Mouse (Mus musculus): ENCODE measurements around the gene Prodh2.

DNA sequence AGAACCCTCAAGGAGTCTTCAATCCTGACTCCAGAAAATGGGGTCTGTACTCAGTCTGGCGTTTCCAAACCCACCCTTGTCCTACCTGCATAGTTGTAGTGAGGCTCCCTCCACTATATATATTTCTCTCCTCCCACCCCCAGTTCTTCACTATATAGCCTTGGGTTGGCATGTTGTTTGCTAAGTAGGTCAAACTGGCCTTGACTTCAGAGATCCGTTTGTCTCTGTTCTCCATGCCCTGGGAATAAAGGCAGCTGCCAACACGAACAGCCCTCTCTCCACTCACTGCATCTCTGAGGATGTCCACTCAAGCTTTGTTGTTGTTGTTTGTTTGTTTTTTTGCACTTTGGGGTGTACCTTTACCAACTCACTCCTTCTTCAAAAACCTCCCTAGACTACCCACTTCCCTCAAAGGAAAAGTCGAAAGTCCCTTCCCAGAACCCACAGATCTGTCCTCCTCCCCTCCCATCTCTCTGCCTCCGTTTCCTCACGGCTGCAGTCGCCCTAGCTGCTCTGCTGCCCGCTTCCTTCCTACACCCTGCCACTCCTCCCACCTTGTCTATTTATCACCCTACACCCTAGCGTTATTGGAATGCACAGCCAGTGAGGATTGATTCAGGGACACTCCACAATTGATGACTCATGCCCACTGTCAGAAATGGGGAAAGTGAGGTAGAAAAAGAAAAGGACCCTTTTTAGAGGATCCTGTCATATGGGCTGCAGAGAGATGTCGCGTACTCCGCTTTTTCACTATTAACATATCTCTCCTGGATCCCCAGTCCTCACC, 65.4 kb downstream of the Prodh2 start:
- TF ChIP-seq EP300 (IDR thresholded peaks at IDR 0.05; ENCODE audit: low read depth) (no peak), CTCF (IDR thresholded peaks at IDR 0.05; ENCODE audit: low read depth) (peak; percentile 25; the same call in 1 of the 2 replicates)
